Comparison of ENCODE assay signal across 7 mouse cellular contexts in the genomic region with DNA sequence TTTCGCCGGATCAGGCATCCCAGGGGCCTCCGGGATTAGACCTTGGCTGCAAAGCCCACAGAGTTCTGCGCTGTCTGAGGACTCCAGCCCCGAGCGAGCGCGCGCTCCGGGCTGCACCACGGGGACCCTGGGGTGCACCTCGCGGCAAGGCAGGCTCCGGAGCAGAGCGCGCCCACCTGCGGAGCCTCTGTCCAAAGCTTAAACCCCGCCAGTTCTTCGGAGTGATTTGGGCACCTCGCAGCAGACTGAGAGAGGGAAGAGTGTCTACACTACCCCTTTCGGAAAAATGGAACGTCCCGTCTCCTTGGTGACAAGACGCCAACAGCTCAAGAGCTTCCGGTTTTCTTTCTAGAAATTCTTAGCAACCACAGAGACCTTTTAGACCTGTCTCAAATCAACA. TPM values are rescaled to one million over a fixed set of nuclear protein-coding genes. Genes with fewer than 3 reads are reported as not detected.
DNase-seq lines count a peak whose midpoint lies in the region; ATAC-seq and TF ChIP-seq lines count a peak whose summit lies in the region.

A gene (minus strand): TSS at position 76 of the 400 bp plus-strand sequence.

- peak; percentile 94 for DNase-seq in MEL (ENCODE audit: low read depth, low spot score)
- DNase-seq in adrenal gland, postnatal 14 days, result peak; percentile 86
- DNase-seq in forebrain, embryonic 14.5 days (ENCODE audit: low spot score), result peak; percentile 84
- peak; percentile 76 for DNase-seq in hindbrain, embryonic 14.5 days (ENCODE audit: low spot score)
- DNase-seq in limb, embryonic 10.5 days (ENCODE audit: low spot score), result peak; percentile 76
- peak; percentile 98 for DNase-seq in midbrain, embryonic 11.5 days (ENCODE audit: low spot score, missing footprints)
- peak; percentile 80 to 86 for DNase-seq in spleen, adult 2 months (ENCODE audit: low read depth in 1 of 2, low spot score in 2 of 2)

- no peak for TF ChIP-seq CTCF in MEL (IDR thresholded peaks at IDR 0.05 in 2 of 3, conservative IDR thresholded peaks at IDR 0.05 in 1 of 3; ENCODE audit: control insufficient read depth in 1 of 3, insufficient read depth in 1 of 3, low read depth in 2 of 3, low read length in 3 of 3, poor library complexity in 1 of 3, severe bottlenecking in 1 of 3)
- no peak for TF ChIP-seq CTCF in spleen, adult 2 months (IDR thresholded peaks at IDR 0.05; ENCODE audit: extremely low read depth, insufficient read depth, insufficient read length, insufficient replicate concordance)

- H3K9me3 ChIP-seq in MEL (replicated peaks; ENCODE audit: insufficient read depth, low read length), result no peaks in the 10 kb centered on the region
- H3K9me3 ChIP-seq in forebrain, embryonic 14.5 days (replicated peaks; ENCODE audit: control insufficient read depth, low read length), result no peaks in the 10 kb centered on the region
- H3K9me3 ChIP-seq in hindbrain, embryonic 14.5 days (ENCODE audit: control insufficient read depth, low read length), result no peaks in the 10 kb centered on the region
- H3K9me3 ChIP-seq in limb, embryonic 10.5 days (replicated peaks), result no peaks in the 10 kb centered on the region
- H3K9me3 ChIP-seq in midbrain, embryonic 11.5 days (ENCODE audit: control insufficient read depth, low read length), result no peaks in the 10 kb centered on the region

- H3K4me2 ChIP-seq in forebrain, embryonic 14.5 days (ENCODE audit: low read length), result peak within 1 kb of the TSS; percentile 70
- H3K4me2 ChIP-seq in hindbrain, embryonic 14.5 days (replicated peaks), result peak within 1 kb of the TSS; percentile 87
- peak within 1 kb of the TSS; percentile 72 for H3K4me2 ChIP-seq in midbrain, embryonic 11.5 days

- peaks cover 0 to 10% of the 10 kb centered on the region in 2 experiments; a peak in 2 of 4 replicates for H3K36me3 ChIP-seq in MEL (ENCODE audit: control insufficient read depth in 1 of 2, insufficient read depth in 2 of 2, low read length in 2 of 2)
- H3K36me3 ChIP-seq in forebrain, embryonic 14.5 days (ENCODE audit: control insufficient read depth, insufficient read depth, low read length), result no peaks in the 10 kb centered on the region
- H3K36me3 ChIP-seq in hindbrain, embryonic 14.5 days (replicated peaks; ENCODE audit: control insufficient read depth, insufficient read depth), result no peaks in the 10 kb centered on the region
- H3K36me3 ChIP-seq in limb, embryonic 10.5 days, result no peaks in the 10 kb centered on the region
- H3K36me3 ChIP-seq in midbrain, embryonic 11.5 days (ENCODE audit: control insufficient read depth, insufficient read depth, low read length), result no peaks in the 10 kb centered on the region
- no peaks in the 10 kb centered on the region for H3K36me3 ChIP-seq in spleen, adult 2 months (ENCODE audit: control insufficient read depth, insufficient read depth, low read length)

- TF ChIP-seq EP300 in MEL (IDR thresholded peaks at IDR 0.05; ENCODE audit: low read depth in 1 of 2, low read length in 2 of 2), result no peak

- H3K4me3 ChIP-seq in MEL (ENCODE audit: control insufficient read depth in 1 of 2, insufficient read depth in 1 of 2, low read depth in 2 of 2, low read length in 2 of 2), result peak within 1 kb of the TSS; percentile 59 to 67
- H3K4me3 ChIP-seq in forebrain, embryonic 14.5 days (ENCODE audit: low read depth, low read length), result peak within 1 kb of the TSS; percentile 41
- H3K4me3 ChIP-seq in hindbrain, embryonic 14.5 days (replicated peaks; ENCODE audit: low read length), result peak within 1 kb of the TSS; percentile 48
- peak within 1 kb of the TSS; percentile 63 for H3K4me3 ChIP-seq in limb, embryonic 10.5 days
- peak within 1 kb of the TSS; percentile 44 for H3K4me3 ChIP-seq in midbrain, embryonic 11.5 days (ENCODE audit: low read depth, low read length)
- peak within 1 kb of the TSS; percentile 62 for H3K4me3 ChIP-seq in spleen, adult 2 months (ENCODE audit: extremely low read depth, insufficient read depth, insufficient read length)

- ATAC-seq in forebrain, embryonic 14.5 days, result peak; percentile 56; the same call in 1 of the 2 replicates
- peak; percentile 59; the same call in 1 of the 2 replicates for ATAC-seq in hindbrain, embryonic 14.5 days (ENCODE audit: low FRiP score)
- ATAC-seq in midbrain, embryonic 11.5 days (ENCODE audit: low FRiP score), result peak; percentile 68; the same call in 1 of the 2 replicates

- peak within 1 kb of the TSS; percentile 77 for H3K9ac ChIP-seq in MEL (ENCODE audit: control insufficient read depth, low read depth, low read length, poor library complexity, severe bottlenecking)
- H3K9ac ChIP-seq in forebrain, embryonic 14.5 days (ENCODE audit: low read length), result peak within 1 kb of the TSS; percentile 61
- peak within 1 kb of the TSS; percentile 57 for H3K9ac ChIP-seq in hindbrain, embryonic 14.5 days
- H3K9ac ChIP-seq in midbrain, embryonic 11.5 days (ENCODE audit: low read length), result peak within 1 kb of the TSS; percentile 72

- H3K4me1 ChIP-seq in MEL (ENCODE audit: control insufficient read depth in 1 of 2, insufficient read depth in 2 of 2, low read length in 2 of 2), result peaks cover 0 to 12% of the 10 kb centered on the region in 2 experiments; a peak in 2 of 4 replicates
- H3K4me1 ChIP-seq in forebrain, embryonic 14.5 days (ENCODE audit: control insufficient read depth, insufficient read depth, low read length), result 0 out of 2 replicates have a peak, but pooled peaks cover 5% of the 10 kb centered on the region
- H3K4me1 ChIP-seq in hindbrain, embryonic 14.5 days (replicated peaks; ENCODE audit: control insufficient read depth, insufficient read depth, low read length), result peaks cover 8% of the 10 kb centered on the region; the same call in 1 of the 2 replicates
- peaks cover 10% of the 10 kb centered on the region for H3K4me1 ChIP-seq in limb, embryonic 10.5 days
- H3K4me1 ChIP-seq in midbrain, embryonic 11.5 days (ENCODE audit: control insufficient read depth, insufficient read depth, low read length), result peaks cover 16% of the 10 kb centered on the region
- H3K4me1 ChIP-seq in spleen, adult 2 months (ENCODE audit: control insufficient read depth, insufficient read depth, insufficient read length), result peaks cover 8% of the 10 kb centered on the region

- TF ChIP-seq POLR2A in MEL (IDR thresholded peaks at IDR 0.05; ENCODE audit: control insufficient read depth in 1 of 2, insufficient read depth in 1 of 2, low read depth in 1 of 2, low read length in 2 of 2, poor library complexity in 1 of 2), result no peak
- no peak for TF ChIP-seq POLR2A in spleen, adult 2 months (IDR thresholded peaks at IDR 0.05; ENCODE audit: low read depth, low read length)

- no peaks in the 10 kb centered on the region; the same call in 1 of the 2 replicates for H3K79me2 ChIP-seq in MEL (ENCODE audit: control insufficient read depth, insufficient read depth, low read length, poor library complexity)

- no peaks in the 10 kb centered on the region for H3K27me3 ChIP-seq in MEL (ENCODE audit: control insufficient read depth in 1 of 2, insufficient read depth in 2 of 2, low read length in 2 of 2)
- peaks cover 42% of the 10 kb centered on the region for H3K27me3 ChIP-seq in forebrain, embryonic 14.5 days (replicated peaks; ENCODE audit: control insufficient read depth, insufficient read depth, low read length)
- H3K27me3 ChIP-seq in hindbrain, embryonic 14.5 days (ENCODE audit: control insufficient read depth, insufficient read depth, low read length), result peaks cover 34% of the 10 kb centered on the region
- peaks cover 73% of the 10 kb centered on the region for H3K27me3 ChIP-seq in limb, embryonic 10.5 days (ENCODE audit: low read depth, poor library complexity, severe bottlenecking)
- peaks cover 9% of the 10 kb centered on the region for H3K27me3 ChIP-seq in midbrain, embryonic 11.5 days (ENCODE audit: control insufficient read depth, insufficient read depth, low read length)
- H3K27me3 ChIP-seq in spleen, adult 2 months (ENCODE audit: control insufficient read depth, insufficient read depth, low read length), result no peaks in the 10 kb centered on the region

- under 1% methylated on average over 25 of the region's 25 CpGs for whole genome bisulfite sequencing in forebrain, embryonic 14.5 days
- WGBS in hindbrain, embryonic 14.5 days, result 1% methylated on average over 25 of the region's 25 CpGs
- under 1% methylated on average over 25 of the region's 25 CpGs for WGBS in limb, embryonic 10.5 days
- WGBS in midbrain, embryonic 11.5 days, result under 1% methylated on average over 25 of the region's 25 CpGs
- WGBS in spleen, adult 2 months, result under 1% methylated on average over 25 of the region's 25 CpGs

- peak within 1 kb of the TSS; percentile 74 for H3K27ac ChIP-seq in MEL (ENCODE audit: control insufficient read depth, low read depth, low read length)
- H3K27ac ChIP-seq in forebrain, embryonic 14.5 days (ENCODE audit: low read depth, low read length), result no peak within 1 kb of the TSS
- H3K27ac ChIP-seq in hindbrain, embryonic 14.5 days, result no peak within 1 kb of the TSS
- peak within 1 kb of the TSS; percentile 87 for H3K27ac ChIP-seq in limb, embryonic 10.5 days
- H3K27ac ChIP-seq in midbrain, embryonic 11.5 days (ENCODE audit: low read depth, low read length), result no peak within 1 kb of the TSS; the same call in 1 of the 2 replicates
- H3K27ac ChIP-seq in spleen, adult 2 months (ENCODE audit: insufficient read depth, low read length), result peak within 1 kb of the TSS; percentile 80

- TF ChIP-seq RAD21 in MEL (IDR thresholded peaks at IDR 0.05; ENCODE audit: low read depth, low read length), result no peak

TF ChIP-seq in MEL, 35 proteins besides CTCF, POLR2A, EP300 and RAD21 (continues in another document):
- TF ChIP-seq NELFE (IDR thresholded peaks at IDR 0.05; ENCODE audit: low read depth, low read length) (no peak), TAL1 (IDR thresholded peaks at IDR 0.05; ENCODE audit: low read length) (no peak), ZNF384 (IDR thresholded peaks at IDR 0.05; ENCODE audit: low read depth, low read length) (no peak), MAFK (IDR thresholded peaks at IDR 0.05; ENCODE audit: borderline replicate concordance, low read depth, low read length) (no peak), ELF1 (IDR thresholded peaks at IDR 0.05; ENCODE audit: low read depth, low read length) (peak; percentile 88), BHLHE40 (IDR thresholded peaks at IDR 0.05; ENCODE audit: borderline replicate concordance, low read depth, low read length) (no peak), CHD1 (IDR thresholded peaks at IDR 0.05; ENCODE audit: low read depth, low read length) (peak; percentile 99), POLR2AphosphoS2 (IDR thresholded peaks at IDR 0.05; ENCODE audit: low read length) (no peak)

RNA-seq across cellular contexts. Expression of the gene that starts here (rescaled TPM):
- 0.95 and 1.1 TPM in 2 replicates for total RNA-seq in MEL (2012; rRNA removed)
- polyA plus RNA-seq in MEL (2012; ENCODE audit: insufficient read depth in 1 of 2, insufficient read length in 2 of 2, low read depth in 1 of 2, low replicate concordance in 2 of 2, missing spikeins in 1 of 2), result 1 to 10 TPM in 1 of 2 experiments, not detected in 1; 2.4 TPM
- total RNA-seq in adrenal gland, postnatal 14 days (2021), result 0.41 and 0.93 TPM in 2 replicates
- polyA plus RNA-seq in forebrain, embryonic 14.5 days (2014; fragmentation: Nextera tagmentation; extraction: Ambion mirVana), result 0.11 TPM in 1 of 2 replicates, not detected in the other
- 0.56 and 0.78 TPM in 2 replicates for polyA plus RNA-seq in hindbrain, embryonic 14.5 days (2014; fragmentation: Nextera tagmentation; extraction: Ambion mirVana)
- 0.29 and 0.44 TPM in 2 replicates for polyA plus RNA-seq in limb, embryonic 10.5 days (2016; fragmentation: Nextera tagmentation; extraction: Ambion mirVana)
- polyA plus RNA-seq in midbrain, embryonic 11.5 days (2014; fragmentation: Nextera tagmentation; extraction: Ambion mirVana), result 0.77 and 1.2 TPM in 2 replicates
- polyA plus RNA-seq in spleen, adult 2 months (2012; rRNA removed), result 0.08 and 0.29 TPM in 2 replicates

Comparison
In these comparisons a context has a peak if more than half of its experiments do, and no peak if none do; other contexts are left out.
1. Peak in DNase-seq in adrenal gland, postnatal 14 days; RNA of the gene not detected or under 1 TPM.
2. Peak in DNase-seq, ATAC-seq, H3K4me3 ChIP-seq, H3K9ac ChIP-seq and H3K4me2 ChIP-seq in forebrain, embryonic 14.5 days; RNA of the gene not detected or under 1 TPM.
3. Peak in DNase-seq, ATAC-seq, H3K4me3 ChIP-seq, H3K9ac ChIP-seq and H3K4me2 ChIP-seq in hindbrain, embryonic 14.5 days; RNA of the gene not detected or under 1 TPM.
4. Peak in DNase-seq, H3K4me3 ChIP-seq and H3K27ac ChIP-seq in limb, embryonic 10.5 days; RNA of the gene not detected or under 1 TPM.
5. Peak in DNase-seq, H3K4me3 ChIP-seq and H3K27ac ChIP-seq in spleen, adult 2 months; RNA of the gene not detected or under 1 TPM.